Mouse (Mus musculus) lung, embryonic 14.5 days (tissue): ENCODE measurements around the gene Slc6a12. TPM values are rescaled to one million over a fixed set of nuclear protein-coding genes. Genes with fewer than 3 reads are reported as not detected.

ENCODE experiments used
- ATAC-seq: fragments of 200-750 bp; cut with Nextera tagmentation; 2 replicates; pipeline ENCODE4 v1.8.0; 2017; ENCODE audit warnings: mild to moderate bottlenecking, moderate TSS enrichment, moderate library complexity; ENCODE audit not compliant: insufficient read depth
- DNase-seq: peaks from one replicate; pipeline ENCODE4 v3.0.0-alpha.2; 2015
- H3K27ac ChIP-seq: fragments of 300-500 bp; sonication (generic); 2 replicates; pipeline ENCODE4 v1.5.1; 2014; ENCODE audit warnings: low read depth, mild to moderate bottlenecking, moderate library complexity
- H3K27me3 ChIP-seq: fragments of 300-500 bp; sonication (generic); 2 replicates; pipeline ENCODE4 v1.6.1; 2014; ENCODE audit warnings: low read length, control low read depth; ENCODE audit not compliant: insufficient read depth
- H3K36me3 ChIP-seq: fragments of 300-500 bp; sonication (generic); 2 replicates; pipeline ENCODE4 v1.6.1; 2014; ENCODE audit warnings: control low read depth; ENCODE audit not compliant: insufficient read depth
- H3K4me1 ChIP-seq: fragments of 300-500 bp; sonication (generic); 2 replicates; pipeline ENCODE4 v1.6.1; 2014; ENCODE audit warnings: antibody characterized with exemption, control low read depth; ENCODE audit not compliant: insufficient read depth
- H3K4me2 ChIP-seq: fragments of 300-500 bp; sonication (generic); 2 replicates; pipeline ENCODE4 v1.6.1; 2014; ENCODE audit warnings: mild to moderate bottlenecking
- H3K4me3 ChIP-seq: fragments of 300-500 bp; sonication (generic); 2 replicates; pipeline ENCODE4 v1.5.1; 2014; ENCODE audit warnings: low read depth, low read length
- H3K9ac ChIP-seq: fragments of 300-500 bp; sonication (generic); 2 replicates; pipeline ENCODE4 v1.6.1; 2014
- H3K9me3 ChIP-seq: fragments of 300-500 bp; sonication (generic); 2 replicates; pipeline ENCODE4 v1.6.1; 2016; ENCODE audit warnings: low read depth, low read length, control low read depth
- CTCF ChIP-seq: IDR thresholded peaks from 2 replicates; pipeline ENCODE4 v1.5.1; 2016; ENCODE audit warnings: antibody characterized with exemption, low read depth
- WGBS: fragments of 180-500 bp; shearing (Covaris S2); extraction: QIAGEN DNeasy Blood & Tissue Kit; methylation state at CpG from one replicate; pipeline ENCODE4 v1.1.7; 2014; 5-methylcytosine and 5-hydroxymethylcytosine counted together
- microRNA-seq: library from miRNA; unstranded; fragments of <30 nt; microRNA quantifications from one replicate; pipeline ENCODE4, GENCODE M21; 2016; ENCODE audit warnings: borderline number of aligned reads
- polyA plus RNA-seq: library from polyadenylated mRNA; unstranded; fragments of >200 nt; fragmentation: Nextera tagmentation; extraction: Ambion mirVana; gene quantifications from 2 replicates; pipeline ENCODE4 v1.2.1, GENCODE M21; 2014

Gene Slc6a12
- polyA plus RNA-seq, 1 experiment from 2014 or later: not detected

- 0 out of 2 replicates have a peak, but pooled peaks have one; percentile 31 for ATAC-seq
- no peak for DNase-seq
- peaks cover 35% of the 10 kb centered on the region for H3K27me3 ChIP-seq
- 2% methylated on average over 46 of the region's 46 CpGs for WGBS
- no peak overlapping the region for H3K27ac ChIP-seq
- H3K9ac ChIP-seq: no peak overlapping the region
- H3K4me3 ChIP-seq: peak overlapping the region; percentile 19; the same call in 1 of the 2 replicates
- no peaks in the 10 kb centered on the region for H3K36me3 ChIP-seq
- H3K9me3 ChIP-seq: no peaks in the 10 kb centered on the region
- no peak for TF ChIP-seq CTCF
- peak overlapping the region; percentile 51 for H3K4me2 ChIP-seq
- H3K4me1 ChIP-seq: 0 out of 2 replicates have a peak, but pooled peaks cover 3% of the 10 kb centered on the region
Observed at GRCm38 (mm10) chr6:121412558-121413297, 69.9 kb downstream of the Slc6a12 start.

Small RNA genes lying within 50 kb of the gene (microRNA-seq; reads per million reads assigned to microRNA genes)
- gene Gm24855: not detected

Other genes with a start within 250 kb of the Slc6a12 start
- 27.0 and 29.8 TPM in 2 replicates for gene Mical3, start 212.1 kb upstream of the Slc6a12 start, polyA plus RNA-seq
- 7.6 and 8.1 TPM in 2 replicates for gene Pex26, start 159.4 kb upstream of the Slc6a12 start, polyA plus RNA-seq
- 2.1 and 3.0 TPM in 2 replicates for gene Tuba8, start 132.4 kb upstream of the Slc6a12 start, polyA plus RNA-seq
- 2.8 and 3.3 TPM in 2 replicates for gene Usp18, start 97.2 kb upstream of the Slc6a12 start, polyA plus RNA-seq
- gene Slc6a13, start 42.8 kb upstream of the Slc6a12 start, polyA plus RNA-seq: 0.92 and 0.96 TPM in 2 replicates
- gene Iqsec3, start 130.6 kb downstream of the Slc6a12 start, polyA plus RNA-seq: not detected in 2 replicates